Mouse (Mus musculus): ENCODE measurements around the gene Zfp512. TPM values are rescaled to one million over a fixed set of nuclear protein-coding genes. Genes with fewer than 3 reads are reported as not detected.

The Zfp512 gene
- 20.0 and 27.1 TPM in 2 replicates for polyA plus RNA-seq (2021; fragmentation: Nextera tagmentation)
- long read RNA-seq, experiment 1, transcript Zfp512-205 (1 exons, 3,522 nt), result minor isoform, 18 of 285 reads
- long read RNA-seq, experiment 1, transcript Zfp512-201 (14 exons, 3,299 nt), result major isoform, 75 of 285 reads
- long read RNA-seq, experiment 1, partial matches to known transcripts, result 84 of 285 reads
- long read RNA-seq, experiment 1, other reads (novel, unspliced or antisense), result 108 of 285 reads
- long read RNA-seq, experiment 2, transcript Zfp512-201 (14 exons, 3,299 nt), result major isoform, 7 of 33 reads
- long read RNA-seq, experiment 2, partial matches to known transcripts, result 17 of 33 reads
- long read RNA-seq, experiment 2, other reads (novel, unspliced or antisense), result 9 of 33 reads

DNA sequence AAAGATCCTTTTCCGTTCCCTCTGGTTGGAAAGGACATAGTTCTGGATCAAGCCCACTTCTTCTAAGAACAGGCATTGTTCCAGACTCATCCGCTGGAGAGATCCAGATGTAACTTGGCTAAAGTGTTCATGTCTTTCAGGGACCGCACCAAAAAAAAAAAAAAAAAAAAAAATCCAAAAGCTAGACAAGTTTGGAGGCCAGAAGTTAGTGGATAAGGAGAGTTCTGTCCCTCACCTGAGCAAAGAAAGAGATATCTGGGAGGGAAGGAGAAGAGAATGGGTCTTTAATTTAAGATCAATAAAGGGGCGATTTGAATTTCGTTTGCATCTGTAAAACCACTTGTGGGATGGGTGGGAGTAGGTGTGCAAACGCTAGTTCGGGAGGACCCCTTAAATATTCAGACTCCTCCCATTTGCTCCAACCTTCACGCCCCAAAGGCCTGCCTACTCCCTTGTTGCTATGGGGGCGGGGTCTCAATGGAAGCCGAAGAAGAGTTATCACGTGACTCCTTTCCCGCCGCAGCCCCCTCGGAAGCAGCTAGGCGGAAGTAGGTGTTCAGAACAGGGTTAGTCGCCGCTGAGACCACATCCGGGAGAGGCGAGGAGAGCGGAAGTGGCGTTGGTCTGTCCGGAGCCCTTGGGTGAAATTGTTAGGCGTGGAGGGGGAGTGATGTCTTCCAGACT is at the start of gene Zfp512:
Gene Zfp512 (plus strand): TSS at position 554 of the 684 bp plus-strand sequence.

GRCm38 (mm10) chr5:31485440-31485839 is 33.2 kb downstream of the Zfp512 start, which contains the start of gene 4930548H24Rik:
TSS of gene 4930548H24Rik (plus strand) at chr5:31485740.

DNA sequence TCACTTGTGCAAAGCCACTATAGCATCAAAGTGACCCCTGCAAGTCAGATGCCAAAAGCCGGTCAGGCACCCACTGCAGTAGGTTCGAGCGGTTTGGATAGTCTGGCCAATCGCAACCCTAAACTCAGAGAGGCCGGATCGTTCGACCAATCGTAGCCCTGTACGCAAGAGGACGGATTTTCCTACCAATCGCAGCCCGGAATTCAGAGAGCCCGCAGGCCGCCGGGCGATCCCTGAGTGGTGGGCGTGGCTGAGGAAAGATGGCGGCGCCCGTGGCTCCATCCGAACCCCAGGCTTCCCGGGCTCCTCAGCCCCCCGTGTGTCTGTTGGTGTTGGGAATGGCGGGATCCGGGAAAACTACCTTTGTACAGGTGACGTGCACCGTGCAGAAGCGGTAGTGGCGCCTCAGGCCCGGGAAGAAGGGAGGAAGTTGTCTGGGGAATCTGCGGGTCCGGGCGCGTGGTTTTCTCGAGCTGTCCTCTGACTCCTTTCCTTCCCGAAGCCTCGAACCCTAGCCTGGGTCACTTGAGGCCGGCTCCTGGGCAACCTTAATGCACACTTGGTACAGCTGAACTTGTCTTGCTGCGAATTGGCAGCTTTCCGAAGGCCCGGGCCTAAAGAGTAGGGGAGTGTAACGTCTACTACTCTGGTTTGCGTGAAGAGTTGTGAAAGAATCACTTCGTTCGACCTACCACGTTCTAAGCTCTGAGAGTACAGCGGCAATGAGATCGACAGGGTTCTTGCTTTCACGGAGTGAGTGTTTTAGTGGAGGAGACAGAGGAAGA is 42.5 kb downstream of the Zfp512 start, which contains the start of gene Gpn1:
Gene Gpn1 (plus strand): TSS at position 229 of the 785 bp plus-strand sequence.

GRCm38 (mm10) chr5:31526354-31527116 is 74.3 kb downstream of the Zfp512 start, which contains the start of gene Slc4a1ap:
TSS of gene Slc4a1ap (plus strand) at chr5:31526995.

DNA sequence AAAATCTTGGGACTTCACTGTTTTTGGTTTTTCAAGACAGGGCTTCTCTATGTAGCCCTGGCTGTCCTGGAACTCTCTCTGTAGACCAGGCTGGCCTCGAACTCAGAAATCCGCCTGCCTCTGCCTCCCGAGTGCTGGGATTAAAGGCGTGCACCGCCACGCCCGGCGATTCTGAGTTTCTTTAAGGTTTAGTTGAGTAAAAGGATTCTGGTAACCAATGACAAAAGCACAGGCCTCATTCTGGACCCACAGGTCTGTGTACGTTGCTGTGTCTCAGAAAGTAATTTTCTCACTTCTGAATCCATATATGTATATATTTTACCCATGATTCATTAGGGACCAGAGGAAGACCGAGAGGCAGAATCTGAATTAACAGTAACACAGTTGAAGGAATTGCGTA is 75.5 kb downstream of the Zfp512 start, which contains the start of gene Supt7l:
Gene Supt7l (minus strand): TSS at position 101 of the 400 bp plus-strand sequence.

Other genes with a start within 250 kb of the Zfp512 start
- 74.2 and 79.4 TPM in 2 replicates for gene Ppm1g, start 231.7 kb upstream of the Zfp512 start, polyA plus RNA-seq (2021; fragmentation: Nextera tagmentation)
- 78.2 and 83.0 TPM in 2 replicates for gene Nrbp1, start 211.6 kb upstream of the Zfp512 start, polyA plus RNA-seq (2021; fragmentation: Nextera tagmentation)
- gene Gm9970, start 211.2 kb upstream of the Zfp512 start, polyA plus RNA-seq (2021; fragmentation: Nextera tagmentation), result not detected in 2 replicates
- gene Krtcap3, start 200.7 kb upstream of the Zfp512 start, polyA plus RNA-seq (2021; fragmentation: Nextera tagmentation), result 0.58 and 0.74 TPM in 2 replicates
- 12.5 and 12.6 TPM in 2 replicates for gene Ift172, start 161.3 kb upstream of the Zfp512 start, polyA plus RNA-seq (2021; fragmentation: Nextera tagmentation)
- gene Fndc4, start 156.4 kb upstream of the Zfp512 start, polyA plus RNA-seq (2021; fragmentation: Nextera tagmentation), result 60.3 and 108 TPM in 2 replicates
- gene Gckr, start 155.0 kb upstream of the Zfp512 start, polyA plus RNA-seq (2021; fragmentation: Nextera tagmentation), result not detected in 2 replicates
- gene 4930548H24Rik, start 33.3 kb downstream of the Zfp512 start, polyA plus RNA-seq (2021; fragmentation: Nextera tagmentation), result not detected in 2 replicates
- 34.5 and 51.0 TPM in 2 replicates for gene Gpn1, start 42.3 kb downstream of the Zfp512 start, polyA plus RNA-seq (2021; fragmentation: Nextera tagmentation)
- 13.1 and 14.3 TPM in 2 replicates for gene Slc4a1ap, start 74.6 kb downstream of the Zfp512 start, polyA plus RNA-seq (2021; fragmentation: Nextera tagmentation)
- gene Supt7l, start 75.4 kb downstream of the Zfp512 start, polyA plus RNA-seq (2021; fragmentation: Nextera tagmentation), result 9.0 and 10.8 TPM in 2 replicates
- 276 and 315 TPM in 2 replicates for gene Mrpl33, start 144.5 kb downstream of the Zfp512 start, polyA plus RNA-seq (2021; fragmentation: Nextera tagmentation)
- 2.5 and 2.8 TPM in 2 replicates for gene Rbks, start 245.2 kb downstream of the Zfp512 start, polyA plus RNA-seq (2021; fragmentation: Nextera tagmentation)
- 71.6 and 74.9 TPM in 2 replicates for gene Babam2, start 245.3 kb downstream of the Zfp512 start, polyA plus RNA-seq (2021; fragmentation: Nextera tagmentation)

Data from left cerebral cortex, adult 6 months (tissue).